Mouse (Mus musculus): ENCODE data around the gene Grm8. TPM values are rescaled to one million over a fixed set of nuclear protein-coding genes. Genes with fewer than 3 reads are reported as not detected.

Grm8 gene
- polyA plus RNA-seq (2014; fragmentation: Illumina TruSeq; extraction: RNeasy Lipid Tissue Mini Kit (QIAGEN cat#74804); ENCODE audit: low read depth, low replicate concordance): not detected

DNA sequence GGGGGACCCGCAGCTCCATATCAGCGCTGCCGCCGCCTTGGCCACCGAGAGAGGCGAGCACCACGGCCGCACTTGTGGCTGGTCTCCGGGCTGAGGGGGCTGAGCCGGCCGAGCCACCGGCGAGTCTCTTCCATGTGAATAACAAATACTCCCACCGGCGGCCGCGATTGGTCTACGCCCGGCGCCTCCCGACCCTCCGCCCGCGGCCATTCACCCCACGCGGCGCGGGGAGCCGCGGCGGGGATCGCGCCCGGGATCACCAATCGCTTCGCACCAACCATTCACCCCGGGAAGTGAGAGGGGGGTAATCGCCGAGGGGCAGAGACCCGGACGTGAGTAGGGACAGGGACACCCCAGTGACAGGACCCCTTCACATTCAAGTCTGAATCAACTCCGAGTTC is at the start of gene Grm8:
Gene Grm8, minus strand, starts transcription at position 178 of the 401 bp plus-strand sequence.

